Mouse (Mus musculus) lung, postnatal 0 days (tissue): ENCODE results near the gene Gm4969.

ENCODE experiments used
- CTCF ChIP-seq: IDR thresholded peaks from 2 replicates; pipeline ENCODE4 v1.5.1; 2016; ENCODE audit warnings: antibody characterized with exemption, mild to moderate bottlenecking
- EP300 ChIP-seq: IDR thresholded peaks from 2 replicates; pipeline ENCODE4 v1.6.1; 2016; ENCODE audit warnings: antibody characterized with exemption, mild to moderate bottlenecking, control low read depth

- no peak for TF ChIP-seq CTCF
- TF ChIP-seq EP300, result peak; percentile 57; the same call in 1 of the 2 replicates
Measured at GRCm38 (mm10) chr7:19162928-19163327, 44.8 kb upstream of the Gm4969 start.
